Mouse (Mus musculus) forebrain, embryonic 11.5 days (tissue): ENCODE data around the gene Olfr1423. TPM values are rescaled to one million over a fixed set of nuclear protein-coding genes. Genes with fewer than 3 reads are reported as not detected.

ENCODE experiments used
- ATAC-seq: fragments of 200-750 bp; cut with Nextera tagmentation; replicated peaks from 2 replicates; pipeline ENCODE4 v1.8.0; 2017; ENCODE audit warnings: moderate TSS enrichment; ENCODE audit not compliant: low FRiP score
- DNase-seq: peaks from one replicate; pipeline ENCODE4 v3.0.0-alpha.2; 2017; ENCODE audit warnings: low spot score
- H3K27ac ChIP-seq: fragments of 300-500 bp; sonication (generic); 2 replicates; pipeline ENCODE4 v1.5.1; 2014; ENCODE audit warnings: low read depth, low read length
- H3K27me3 ChIP-seq: fragments of 300-500 bp; sonication (generic); 2 replicates; pipeline ENCODE4 v1.6.1; 2014; ENCODE audit warnings: mild to moderate bottlenecking, low read length, mixed read lengths; ENCODE audit not compliant: control insufficient read depth, insufficient read depth
- H3K36me3 ChIP-seq: fragments of 300-500 bp; sonication (generic); 2 replicates; pipeline ENCODE4 v1.6.1; 2014; ENCODE audit warnings: mild to moderate bottlenecking, low read length, moderate library complexity, mixed read lengths; ENCODE audit not compliant: control insufficient read depth, insufficient read depth
- H3K4me1 ChIP-seq: fragments of 300-500 bp; sonication (generic); replicated peaks from 2 replicates; pipeline ENCODE4 v1.6.1; 2014; ENCODE audit warnings: low read length, mixed read lengths; ENCODE audit not compliant: control insufficient read depth, insufficient read depth
- H3K4me2 ChIP-seq: fragments of 300-500 bp; sonication (generic); 2 replicates; pipeline ENCODE4 v1.6.1; 2014; ENCODE audit warnings: low read depth, mild to moderate bottlenecking, low read length, moderate library complexity, mixed read lengths; ENCODE audit not compliant: severe bottlenecking
- H3K4me3 ChIP-seq: fragments of 300-500 bp; sonication (generic); 2 replicates; pipeline ENCODE4 v1.5.1; 2014; ENCODE audit warnings: low read depth, low read length
- H3K9ac ChIP-seq: fragments of 300-500 bp; sonication (generic); 2 replicates; pipeline ENCODE4 v1.6.1; 2014; ENCODE audit warnings: low read length
- H3K9me3 ChIP-seq: fragments of 300-500 bp; sonication (generic); 2 replicates; pipeline ENCODE4 v1.6.1; 2016; ENCODE audit warnings: low read length, mixed read lengths; ENCODE audit not compliant: control insufficient read depth
- WGBS: fragments of 180-500 bp; shearing (Covaris S2); extraction: QIAGEN DNeasy Blood & Tissue Kit; methylation state at CpG from one replicate; pipeline ENCODE4 v1.1.7; 2014; 5-methylcytosine and 5-hydroxymethylcytosine counted together
- polyA plus RNA-seq: library from polyadenylated mRNA; unstranded; fragments of >200 nt; fragmentation: Nextera tagmentation; extraction: Ambion mirVana; gene quantifications from 2 replicates; pipeline ENCODE4 v1.2.1, GENCODE M21; 2014

Gene Olfr1423
- polyA plus RNA-seq, 1 experiment from 2014 or later, result not detected

DNA sequence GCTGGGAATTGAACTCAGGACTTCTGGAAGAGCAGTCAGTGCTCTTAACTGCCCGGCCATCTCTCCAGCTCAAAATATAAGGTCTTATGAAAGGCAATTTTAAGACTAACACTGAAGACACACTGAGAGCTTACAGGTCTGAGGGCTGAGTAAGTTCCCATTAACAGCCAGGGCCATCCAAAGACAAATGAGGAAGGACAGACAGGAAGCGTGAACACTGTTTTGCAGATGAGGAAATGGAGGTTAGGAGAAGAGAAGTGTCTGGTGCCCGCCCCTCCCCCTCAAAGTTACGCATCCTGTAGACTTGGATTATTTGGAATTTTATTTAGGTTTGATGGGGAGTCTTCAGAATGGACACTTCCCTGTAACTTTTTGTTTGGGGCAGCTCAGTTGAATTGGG, 17.0 kb downstream of the Olfr1423 start:
- ATAC-seq, result no peak
- WGBS, result 92% methylated on average over 4 of the region's 4 CpGs
- no peak overlapping the region for H3K4me2 ChIP-seq

GRCm38 (mm10) chr19:12016192-12016591, 24.9 kb downstream of the Olfr1423 start:
- H3K27me3 ChIP-seq, result no peaks in the 10 kb centered on the region
- ATAC-seq, result no peak
- no peak overlapping the region for H3K27ac ChIP-seq
- no peaks in the 10 kb centered on the region for H3K4me1 ChIP-seq
- no peak for DNase-seq
- 74% methylated on average over 4 of the region's 4 CpGs for WGBS
- H3K4me2 ChIP-seq, result no peak overlapping the region
- H3K9ac ChIP-seq, result no peak overlapping the region
- H3K9me3 ChIP-seq, result no peaks in the 10 kb centered on the region; the same call in 1 of the 2 replicates
- H3K4me3 ChIP-seq, result no peak overlapping the region
- H3K36me3 ChIP-seq, result no peaks in the 10 kb centered on the region

More for the DNA sequence above, 17.0 kb downstream of the Olfr1423 start:
- no peak overlapping the region for H3K4me3 ChIP-seq
- H3K9me3 ChIP-seq, result no peaks in the 10 kb centered on the region
- no peak overlapping the region for H3K27ac ChIP-seq
- H3K9ac ChIP-seq, result no peak overlapping the region
- H3K4me1 ChIP-seq, result no peaks in the 10 kb centered on the region
- no peaks in the 10 kb centered on the region for H3K27me3 ChIP-seq
- DNase-seq, result no peak
- H3K36me3 ChIP-seq, result no peaks in the 10 kb centered on the region

GRCm38 (mm10) chr19:12015708-12016107, 25.4 kb downstream of the Olfr1423 start:
- H3K27me3 ChIP-seq, result no peaks in the 10 kb centered on the region
- DNase-seq (no peak), ATAC-seq (no peak)
- H3K36me3 ChIP-seq, result no peaks in the 10 kb centered on the region
- H3K4me3 ChIP-seq, result no peak overlapping the region
- no peaks in the 10 kb centered on the region; the same call in 1 of the 2 replicates for H3K9me3 ChIP-seq
- H3K27ac ChIP-seq, result no peak overlapping the region
- H3K9ac ChIP-seq, result no peak overlapping the region
- H3K4me2 ChIP-seq, result no peak overlapping the region
- 67% methylated on average over 8 of the region's 8 CpGs for WGBS
- H3K4me1 ChIP-seq, result no peaks in the 10 kb centered on the region

DNA sequence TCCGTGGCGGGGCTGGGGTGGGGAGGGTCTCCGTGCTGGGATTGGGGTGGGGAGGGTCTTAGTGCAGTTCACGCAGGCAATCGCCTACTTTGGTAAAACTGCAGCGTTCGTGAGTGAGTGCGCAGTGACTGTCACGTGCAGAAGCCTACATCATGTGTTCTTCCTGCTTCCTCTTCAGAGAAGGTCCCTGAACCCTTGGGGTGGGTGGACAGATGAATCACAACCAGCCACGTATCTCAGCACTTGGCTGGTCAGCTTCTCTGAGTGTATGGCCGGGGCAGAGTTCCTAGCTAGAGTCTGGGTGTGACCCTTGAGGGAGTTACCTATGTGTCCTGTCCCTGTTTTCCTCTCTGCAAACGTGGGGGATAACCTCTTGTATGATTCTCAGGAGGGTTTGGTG, 27.9 kb downstream of the Olfr1423 start:
- DNase-seq (peak; percentile 60), ATAC-seq (no peak)
- Histone ChIP-seq H3K9ac (peak overlapping the region; percentile 37), H3K4me1 (no peaks in the 10 kb centered on the region), H3K27me3 (no peaks in the 10 kb centered on the region), H3K36me3 (no peaks in the 10 kb centered on the region), H3K27ac (no peak overlapping the region), H3K9me3 (no peaks in the 10 kb centered on the region; the same call in 1 of the 2 replicates), H3K4me2 (peak overlapping the region; percentile 54), H3K4me3 (peak overlapping the region; percentile 49)
- under 1% methylated on average over 12 of the region's 12 CpGs for WGBS

- Histone ChIP-seq H3K9ac (peak overlapping the region; percentile 37), H3K4me1 (no peaks in the 10 kb centered on the region), H3K27ac (no peak overlapping the region), H3K4me2 (peak overlapping the region; percentile 54), H3K4me3 (peak overlapping the region; percentile 49), H3K27me3 (no peaks in the 10 kb centered on the region), H3K9me3 (no peaks in the 10 kb centered on the region; the same call in 1 of the 2 replicates), H3K36me3 (no peaks in the 10 kb centered on the region)
- 2% methylated on average over 10 of the region's 10 CpGs for WGBS
- ATAC-seq, result no peak
- no peak for DNase-seq
These were observed 28.5 kb downstream of the Olfr1423 start for GRCm38 (mm10) chr19:12012615-12013014.

DNA sequence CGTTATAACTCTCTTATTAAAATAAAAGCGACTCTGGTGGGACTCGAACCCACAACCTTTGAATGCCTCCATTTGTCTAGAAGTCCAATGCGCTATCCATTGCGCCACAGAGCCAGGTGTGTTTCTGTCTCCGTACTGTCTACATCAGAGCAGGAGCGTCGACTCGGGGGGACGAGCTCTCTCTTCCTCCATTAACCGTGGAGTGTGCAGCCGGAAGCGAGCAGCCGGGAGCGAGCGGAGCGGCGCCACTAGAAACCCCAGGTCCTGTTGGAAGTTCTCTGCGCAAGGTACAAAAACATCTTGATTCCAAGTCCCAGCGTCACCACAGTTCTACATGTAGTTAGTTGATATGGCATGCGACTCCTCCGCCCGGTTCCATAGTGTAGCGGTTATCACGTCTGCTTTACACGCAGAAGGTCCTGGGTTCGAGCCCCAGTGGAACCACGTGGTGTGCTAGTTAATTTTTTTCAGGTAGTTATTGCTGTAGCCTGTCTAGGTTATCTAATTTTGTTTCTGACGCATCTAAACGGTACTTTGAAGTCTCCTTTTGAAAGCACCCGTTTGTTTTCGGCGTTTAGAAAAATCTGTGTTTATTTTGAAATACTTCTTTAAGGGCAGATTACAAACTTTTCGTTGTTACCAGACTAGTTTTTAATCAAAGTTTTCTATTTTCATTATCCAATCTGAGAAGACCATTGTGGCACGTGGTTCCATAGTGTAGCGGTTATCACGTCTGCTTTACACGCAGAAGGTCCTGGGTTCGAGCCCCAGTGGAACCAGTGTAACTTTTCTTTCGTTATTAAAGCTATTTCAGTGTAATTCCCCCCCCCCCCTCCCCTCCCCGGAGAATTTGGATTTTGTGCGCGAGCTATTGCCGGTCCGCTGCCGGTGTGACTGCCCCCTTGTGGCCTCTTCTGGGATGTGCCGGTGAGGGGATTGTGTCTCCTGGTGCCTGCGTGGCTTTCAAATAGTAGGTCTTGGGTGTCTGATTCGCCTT, 29.3 kb downstream of the Olfr1423 start:
- Histone ChIP-seq H3K27me3 (no peaks in the 10 kb centered on the region), H3K36me3 (no peaks in the 10 kb centered on the region), H3K27ac (0 out of 2 replicates have a peak overlapping the region, but pooled peaks have one; percentile 47), H3K4me1 (no peaks in the 10 kb centered on the region), H3K9ac (no peak overlapping the region; the same call in 1 of the 2 replicates), H3K4me2 (peak overlapping the region; percentile 54), H3K9me3 (no peaks in the 10 kb centered on the region; the same call in 1 of the 2 replicates), H3K4me3 (peak overlapping the region; percentile 49)
- ATAC-seq (peak; percentile 84), DNase-seq (peak; percentile 98)
- under 1% methylated on average over 49 of the region's 49 CpGs for whole genome bisulfite sequencing

DNA sequence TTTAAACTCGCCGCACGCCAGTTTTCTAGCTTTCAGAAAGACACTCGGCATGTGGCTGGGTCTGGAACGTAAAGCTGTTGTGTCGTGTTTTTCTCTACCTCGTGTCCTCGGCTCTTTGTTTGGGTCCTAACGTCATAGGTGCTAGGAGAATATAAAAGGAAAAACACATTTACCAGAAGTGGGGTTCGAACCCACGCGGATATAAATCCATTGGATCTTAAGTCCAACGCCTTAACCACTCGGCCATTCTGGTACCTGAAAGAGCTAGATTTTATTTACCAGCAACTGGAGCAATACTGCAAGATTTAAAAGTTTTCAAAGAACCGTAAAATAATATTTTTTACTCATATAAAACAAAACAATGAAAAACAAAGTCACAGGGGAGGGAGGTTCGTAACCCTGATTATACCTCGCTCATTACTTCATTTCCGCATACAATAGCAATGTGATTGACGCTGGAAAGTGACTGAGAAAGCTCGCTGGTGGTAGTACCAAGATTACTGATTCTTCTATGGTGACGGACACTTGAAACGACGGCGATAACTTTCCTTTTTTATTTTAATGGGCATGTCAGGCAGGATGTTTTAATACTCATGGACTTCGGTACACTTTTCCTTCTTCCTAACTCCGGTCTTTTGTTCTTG, 30.1 kb downstream of the Olfr1423 start:
- H3K27ac ChIP-seq, result peak overlapping the region; percentile 90
- H3K9ac ChIP-seq, result peak overlapping the region; percentile 71
- H3K4me2 ChIP-seq, result peak overlapping the region; percentile 48
- ATAC-seq (peak; percentile 65), DNase-seq (peak; percentile 83)
- H3K4me3 ChIP-seq, result peak overlapping the region; percentile 49
- H3K36me3 ChIP-seq, result no peaks in the 10 kb centered on the region
- WGBS, result under 1% methylated on average over 26 of the region's 26 CpGs
- no peaks in the 10 kb centered on the region; the same call in 1 of the 2 replicates for H3K9me3 ChIP-seq
- no peaks in the 10 kb centered on the region for H3K27me3 ChIP-seq
- no peaks in the 10 kb centered on the region for H3K4me1 ChIP-seq

DNA sequence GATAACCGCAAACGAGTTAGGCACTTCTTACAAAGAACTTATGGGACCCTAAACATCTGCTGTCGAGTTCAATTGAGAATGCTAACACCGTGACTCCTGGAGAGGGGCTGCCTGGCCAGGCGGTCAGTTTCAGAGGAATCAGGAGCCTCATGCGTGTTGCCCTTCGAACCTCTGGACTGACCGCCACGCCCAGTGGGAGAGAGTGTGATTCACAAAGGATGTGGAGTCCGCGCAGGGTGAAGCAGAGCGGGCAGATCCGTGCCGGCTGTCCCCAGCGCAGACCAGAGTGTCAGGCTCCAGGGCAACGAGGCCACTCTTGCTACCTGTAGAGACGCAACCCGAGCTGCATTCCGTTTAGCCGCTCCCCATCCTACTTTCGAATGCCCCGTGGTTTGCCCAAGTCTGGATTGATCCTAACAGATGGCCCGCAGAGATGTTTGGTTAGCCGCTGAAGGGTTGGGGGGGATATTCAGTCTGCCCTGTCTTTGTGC, 30.8 kb downstream of the Olfr1423 start:
- Histone ChIP-seq H3K9me3 (no peaks in the 10 kb centered on the region), H3K4me3 (peak overlapping the region; percentile 49), H3K4me2 (peak overlapping the region; percentile 48), H3K27me3 (no peaks in the 10 kb centered on the region), H3K36me3 (no peaks in the 10 kb centered on the region), H3K27ac (peak overlapping the region; percentile 90), H3K4me1 (no peaks in the 10 kb centered on the region), H3K9ac (peak overlapping the region; percentile 71)
- ATAC-seq (peak; percentile 36), DNase-seq (peak; percentile 88)
- 0% methylated on average over 24 of the region's 24 CpGs for WGBS
